Mouse (Mus musculus) C2C12 (cell line): Measurements from ENCODE around the gene Icmt.

Experiments
- CEBPB ChIP-seq: IDR thresholded peaks from one replicate; pipeline ENCODE4 v1.6.1; 2011; ENCODE audit warnings: low read depth, mild to moderate bottlenecking, control low read depth, moderate library complexity
- CTCF ChIP-seq: IDR thresholded peaks from one replicate; pipeline ENCODE4 v1.5.1; 2011; ENCODE audit not compliant: control insufficient read depth, insufficient read depth, insufficient read length
- FOSL1 ChIP-seq: IDR thresholded peaks from one replicate; pipeline ENCODE4 v1.8.0; 2011; ENCODE audit warnings: mild to moderate bottlenecking, low read length; ENCODE audit not compliant: poor library complexity, insufficient read depth, severe bottlenecking
- MAX ChIP-seq: IDR thresholded peaks from one replicate; pipeline ENCODE4 v1.6.1; 2011; ENCODE audit warnings: mild to moderate bottlenecking, control low read depth
- MYOD1 ChIP-seq: IDR thresholded peaks from one replicate; pipeline ENCODE4 v1.6.1; 2011; ENCODE audit warnings: low read depth; ENCODE audit not compliant: control insufficient read depth, insufficient read length
- MYOG ChIP-seq: IDR thresholded peaks from one replicate; pipeline ENCODE4 v1.6.1; 2011; ENCODE audit not compliant: control insufficient read depth, insufficient read length; ENCODE audit errors: extremely low read depth
- USF1 ChIP-seq: IDR thresholded peaks from one replicate; pipeline ENCODE4 v1.6.1; 2011; ENCODE audit warnings: low read depth, mild to moderate bottlenecking, control low read depth, moderate library complexity

DNA sequence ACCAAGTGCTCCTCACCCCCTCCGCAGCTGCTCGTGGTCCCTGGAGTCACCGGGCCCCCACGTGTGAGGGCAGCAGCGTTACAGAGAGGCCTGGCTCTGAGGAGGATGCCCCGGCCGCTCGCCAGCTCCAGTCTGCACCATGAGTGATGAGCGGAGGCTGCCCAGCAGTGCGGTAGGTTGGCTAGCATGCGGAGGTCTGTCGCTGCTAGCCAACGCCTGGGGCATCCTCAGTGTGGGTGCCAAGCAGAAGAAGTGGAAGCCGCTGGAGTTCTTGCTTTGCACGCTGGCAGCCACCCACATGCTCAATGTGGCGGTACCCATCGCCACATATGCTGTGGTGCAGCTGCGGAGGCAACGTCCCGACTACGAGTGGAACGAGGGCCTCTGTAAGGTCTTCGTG, 18.0 kb upstream of the Icmt start:
- TF ChIP-seq CTCF (no peak), MYOD1 (no peak), USF1 (no peak), CEBPB (no peak), FOSL1 (no peak), MAX (no peak), MYOG (no peak)
